Mouse (Mus musculus): Measurements from ENCODE around the gene Orc2.

The Orc2 gene

GRCm38 (mm10) chr1:58422879-58423278, 82.0 kb downstream of the Orc2 start:
- DNase-seq: peak; percentile 32 to 35

- DNase-seq: peak; percentile 69 to 84
Observed at GRCm38 (mm10) chr1:58420961-58421360, 83.9 kb downstream of the Orc2 start.

DNA sequence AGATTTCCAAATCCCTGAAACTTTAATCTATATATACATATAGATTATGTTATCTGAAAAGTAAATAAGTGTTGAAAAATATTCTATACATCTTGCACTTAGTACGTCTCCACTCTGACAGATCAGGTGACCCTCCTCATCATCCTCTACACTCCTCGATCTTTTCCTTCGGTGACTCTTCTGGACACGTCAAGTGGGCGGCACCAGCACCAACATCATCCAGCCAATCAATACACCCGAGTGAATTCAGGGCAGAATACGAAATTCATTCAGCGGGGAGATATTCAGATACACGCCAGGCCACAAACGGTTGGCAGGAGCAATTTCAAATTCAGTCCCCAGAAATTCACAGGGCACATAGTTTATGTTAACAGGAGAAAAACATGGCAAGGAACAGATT, 84.9 kb downstream of the Orc2 start:
- DNase-seq: no peak

- DNase-seq: no peak
Observed at GRCm38 (mm10) chr1:58416048-58416447, 88.9 kb downstream of the Orc2 start.

GRCm38 (mm10) chr1:58415442-58415841, 89.5 kb downstream of the Orc2 start:
- DNase-seq: no peak
